Mouse (Mus musculus) ES-E14 (cell line): ENCODE results near the gene Tmem240.

Source experiments
- CHD2 ChIP-seq: IDR thresholded peaks from 2 replicates; pipeline ENCODE4 v1.6.1; 2014; ENCODE audit warnings: mild to moderate bottlenecking, low read depth, low read length, inconsistent platforms
- HCFC1 ChIP-seq: IDR thresholded peaks from 2 replicates; pipeline ENCODE4 v1.6.1; 2012; ENCODE audit warnings: low read length, inconsistent platforms, borderline replicate concordance; ENCODE audit not compliant: insufficient read depth
- MAFK ChIP-seq: IDR thresholded peaks from 2 replicates; pipeline ENCODE4 v1.6.1; 2014; ENCODE audit warnings: mild to moderate bottlenecking, low read depth, low read length, inconsistent platforms; ENCODE audit not compliant: insufficient read depth
- ZC3H11A ChIP-seq: IDR thresholded peaks from 2 replicates; pipeline ENCODE4 v1.6.1; 2012; ENCODE audit warnings: low read depth, mild to moderate bottlenecking, inconsistent platforms, low read length, borderline replicate concordance

DNA sequence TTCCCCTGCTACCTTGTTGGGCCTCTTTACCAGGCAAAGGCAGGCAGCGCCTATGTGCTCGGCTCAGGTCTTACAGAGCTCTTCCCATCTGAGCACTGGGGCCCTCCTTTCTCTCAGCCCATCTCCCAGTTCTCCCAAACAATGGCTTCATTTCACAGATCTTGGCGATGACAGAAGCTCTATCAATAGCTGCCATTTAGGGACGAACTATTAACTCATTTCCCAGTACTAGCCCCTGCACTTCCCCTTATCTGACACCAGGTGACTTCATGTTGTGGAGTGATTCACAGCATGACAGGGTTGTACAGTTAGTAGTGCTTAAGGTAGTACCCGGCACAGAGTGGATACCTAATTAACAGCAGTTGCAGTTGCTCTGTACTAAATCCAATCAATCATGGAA lies 51.2 kb downstream of the Tmem240 start, which contains the start of gene Tmem88b:
- TF ChIP-seq MAFK, result no peak
- no peak for TF ChIP-seq ZC3H11A
- TF ChIP-seq CHD2, result no peak
- no peak for TF ChIP-seq HCFC1
